Mouse (Mus musculus): ENCODE data around the gene Gm20604. TPM values are rescaled to one million over a fixed set of nuclear protein-coding genes. Genes with fewer than 3 reads are reported as not detected.

The Gm20604 gene
- total RNA-seq, 2 experiments from 2014 or later = 15.0 to 16.9 TPM

DNA sequence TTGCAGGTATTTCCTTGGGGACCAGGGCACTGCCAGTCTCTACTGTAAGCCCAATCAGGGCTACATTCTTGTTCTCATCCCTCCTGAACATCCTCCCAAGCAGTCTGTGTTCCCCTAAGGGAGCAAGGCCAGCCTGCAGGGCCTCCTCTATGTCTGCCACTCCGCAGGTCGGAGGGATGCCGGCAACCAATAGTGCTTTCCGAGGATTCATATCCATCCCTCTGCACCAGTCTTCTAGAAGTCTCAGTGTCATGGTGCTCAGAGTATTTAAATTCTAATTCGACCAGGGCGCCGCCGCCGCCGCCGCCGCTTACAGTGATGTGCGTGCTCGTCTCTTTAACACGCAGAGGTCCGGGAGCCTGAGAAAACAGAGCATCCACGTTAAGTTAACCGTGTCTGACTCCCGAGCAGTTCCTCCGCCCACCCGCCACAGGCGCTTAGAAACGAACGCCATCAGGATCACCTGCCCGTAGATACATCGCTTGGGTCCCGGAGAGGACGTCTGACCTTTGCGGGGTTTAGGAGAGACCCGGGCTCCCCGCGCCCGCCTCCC, 15.4 kb downstream of the Gm20604 start:
- peak in 1 of 2 experiments; percentile 27 for DNase-seq

DNA sequence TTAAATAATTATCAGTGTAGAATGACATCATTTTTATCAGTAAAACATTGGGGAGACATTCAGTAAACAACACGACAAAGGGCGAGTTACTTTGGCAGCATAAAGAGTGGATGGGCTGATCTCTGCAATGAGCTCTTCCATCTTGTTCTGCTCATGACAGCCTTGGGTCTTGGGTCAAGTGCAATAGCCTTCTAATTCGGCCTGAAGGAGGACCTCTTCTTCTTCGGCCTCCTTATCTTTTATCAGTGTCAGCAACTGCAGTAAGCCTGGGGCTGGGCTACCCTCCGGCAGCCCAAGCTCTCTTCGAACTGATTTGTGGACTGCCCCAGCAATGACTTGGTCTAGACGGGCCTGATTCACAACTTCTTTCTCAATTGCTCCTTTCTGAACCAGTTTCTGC, 16.4 kb downstream of the Gm20604 start:
- no peak for DNase-seq

DNA sequence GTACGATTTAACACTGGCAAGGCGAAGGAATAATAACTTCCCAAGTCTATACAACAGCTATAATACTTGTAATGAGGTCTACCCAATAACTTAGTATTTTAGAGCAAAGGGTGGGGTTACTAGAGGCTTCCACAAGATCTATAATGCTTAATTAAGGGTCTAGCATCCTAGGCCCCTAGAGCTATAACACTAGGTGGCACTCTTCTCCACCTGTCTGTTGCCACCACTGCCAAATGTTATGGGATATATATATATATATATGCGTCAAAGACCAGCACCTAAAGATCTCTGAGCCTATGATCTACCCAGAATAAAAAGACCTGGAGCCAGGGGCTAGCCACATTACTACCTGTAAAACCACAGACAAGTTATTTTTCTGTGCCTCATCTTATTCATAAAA, 18.2 kb downstream of the Gm20604 start:
- no peak for DNase-seq

DNA sequence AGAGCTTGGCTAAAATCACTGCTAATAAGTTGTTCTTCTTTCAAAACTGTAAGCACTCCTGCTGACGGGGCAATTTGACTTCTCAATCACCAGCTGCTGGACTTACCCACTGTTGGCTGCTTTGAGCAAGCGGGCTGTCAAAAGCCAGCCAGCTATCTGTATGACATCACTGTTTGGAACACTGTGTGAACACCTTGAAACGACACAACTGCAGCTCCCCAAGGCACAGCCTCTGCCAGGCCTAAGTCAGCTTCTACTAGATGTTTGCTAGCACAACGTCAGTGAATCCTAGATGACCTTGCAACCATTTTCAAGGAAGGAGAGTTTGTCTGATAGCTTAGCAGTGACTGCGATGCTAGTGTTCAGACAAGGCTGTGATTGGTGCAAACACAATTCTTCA, 19.4 kb downstream of the Gm20604 start:
- DNase-seq = no peak

DNA sequence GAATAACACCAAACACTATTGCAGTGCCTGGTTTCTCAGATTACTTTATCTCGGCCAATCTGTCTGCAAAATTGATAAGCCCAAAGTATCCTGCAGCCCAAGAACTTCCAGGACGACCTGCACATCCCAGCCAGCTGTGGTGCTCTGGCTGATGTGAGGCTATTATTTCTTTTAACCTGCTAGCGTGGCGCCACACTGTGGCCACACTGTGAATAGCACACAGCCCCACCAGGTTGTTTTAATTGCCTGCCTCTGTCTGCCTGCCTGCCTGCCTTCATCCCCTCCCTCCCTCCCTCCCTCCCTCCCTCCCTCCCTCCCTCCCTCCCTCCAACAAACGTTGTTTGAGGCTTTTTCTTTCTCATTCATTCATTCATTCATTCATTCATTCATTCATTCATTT, 25.1 kb downstream of the Gm20604 start:
- DNase-seq = no peak

DNA sequence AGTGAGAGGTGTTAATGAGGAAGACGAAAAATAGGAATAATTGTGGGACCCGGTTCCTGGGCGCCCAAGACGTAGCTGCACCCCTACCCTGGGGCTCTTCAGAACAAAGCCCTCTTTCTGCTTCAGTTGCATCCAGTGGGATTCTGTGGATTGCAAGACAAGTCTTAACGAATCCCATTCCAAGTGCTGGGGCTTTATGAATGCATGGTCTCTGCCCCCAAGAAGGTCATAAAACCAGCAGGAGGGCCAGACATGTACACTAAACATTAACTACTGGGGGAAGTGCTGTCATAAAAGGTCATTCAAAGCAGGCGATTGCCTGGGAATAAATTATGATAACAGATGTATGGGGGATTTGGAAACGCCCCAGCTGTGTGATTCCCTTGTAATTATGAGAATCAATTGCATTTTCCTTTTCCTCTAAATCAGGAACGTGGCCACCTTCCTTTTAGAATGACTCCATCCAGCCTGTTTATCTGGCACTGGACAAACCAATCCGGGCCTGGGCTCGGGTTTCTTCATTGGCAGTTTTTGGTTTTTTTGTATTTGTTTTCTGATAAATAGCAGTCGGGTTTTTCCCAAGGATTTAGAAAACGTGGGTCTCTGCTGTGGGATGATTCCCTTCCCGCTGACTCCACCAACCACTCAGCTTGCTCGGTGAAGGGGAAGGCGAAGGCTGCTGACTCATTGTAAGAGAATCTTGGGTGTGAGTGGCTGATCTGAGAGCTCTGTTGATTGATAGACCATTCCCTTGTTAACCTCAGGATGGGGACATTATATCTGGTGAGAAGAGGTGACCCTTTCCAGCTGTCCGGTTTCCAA, 27.5 kb downstream of the Gm20604 start:
- DNase-seq = no peak

DNA sequence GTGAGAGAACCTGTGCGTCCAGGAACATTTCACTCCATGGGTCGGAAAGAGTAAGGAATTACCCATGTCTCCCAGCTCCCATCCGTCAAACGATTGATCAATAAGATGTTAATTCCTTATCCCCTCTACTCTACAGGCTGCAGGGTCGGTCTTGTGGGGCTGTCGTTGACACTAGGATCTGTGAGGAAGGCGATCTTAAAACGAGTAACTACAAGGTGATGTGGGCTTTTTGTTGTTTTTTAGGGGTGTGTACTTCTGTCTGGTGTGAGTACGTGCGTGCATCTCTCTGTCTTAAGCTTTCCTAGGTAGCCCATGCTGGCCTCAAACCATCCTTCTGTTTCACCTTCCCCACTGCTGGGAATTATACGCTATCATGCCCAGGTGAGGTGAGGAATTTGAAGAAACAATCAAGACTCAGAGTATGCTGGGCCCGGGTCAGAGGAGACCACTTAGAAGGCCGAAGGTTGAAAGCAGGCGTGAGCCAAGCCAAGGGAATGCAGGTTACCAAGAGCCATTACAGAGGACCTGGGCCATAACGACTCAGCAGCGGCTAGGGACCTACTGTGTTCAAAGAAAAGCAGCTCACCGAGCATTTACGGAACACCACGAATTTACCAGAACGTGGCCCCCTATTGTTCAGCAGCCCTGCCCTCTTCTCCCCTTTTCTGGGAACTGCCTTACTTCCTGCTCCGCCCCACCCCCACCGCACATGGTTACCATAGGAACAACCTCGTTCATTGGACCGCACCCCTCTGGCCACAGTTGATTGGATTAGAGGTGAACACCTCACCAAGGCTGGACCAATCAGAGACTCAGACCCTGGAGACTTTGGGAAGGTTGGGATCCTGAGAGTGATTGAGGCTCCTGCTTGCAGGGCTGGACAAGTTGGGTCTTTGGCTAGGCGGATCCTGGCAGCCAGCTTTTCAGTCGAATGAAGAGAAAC, 28.3 kb downstream of the Gm20604 start:
- peak; percentile 54 to 64 for DNase-seq

DNA sequence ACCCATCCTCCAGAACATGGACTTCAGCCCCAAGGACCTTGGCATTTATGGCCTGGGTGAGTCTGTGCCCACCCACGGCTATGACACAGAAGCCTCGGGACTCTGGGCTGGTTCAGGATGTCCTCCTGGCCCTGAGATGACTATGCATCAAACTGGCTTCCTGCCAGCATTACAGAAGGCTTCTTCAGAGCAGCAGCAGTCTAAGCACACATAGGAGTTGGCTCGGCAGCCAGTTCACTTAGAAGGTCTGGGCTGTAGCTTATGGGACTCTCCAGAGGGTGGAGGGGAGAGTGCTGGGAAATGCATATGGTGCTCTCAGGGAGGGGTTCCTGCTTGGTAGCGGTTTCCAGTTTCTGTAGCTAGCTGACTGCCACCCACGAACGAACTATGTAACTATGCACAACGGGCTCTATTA, 32.7 kb downstream of the Gm20604 start:
- no peak for DNase-seq

DNA sequence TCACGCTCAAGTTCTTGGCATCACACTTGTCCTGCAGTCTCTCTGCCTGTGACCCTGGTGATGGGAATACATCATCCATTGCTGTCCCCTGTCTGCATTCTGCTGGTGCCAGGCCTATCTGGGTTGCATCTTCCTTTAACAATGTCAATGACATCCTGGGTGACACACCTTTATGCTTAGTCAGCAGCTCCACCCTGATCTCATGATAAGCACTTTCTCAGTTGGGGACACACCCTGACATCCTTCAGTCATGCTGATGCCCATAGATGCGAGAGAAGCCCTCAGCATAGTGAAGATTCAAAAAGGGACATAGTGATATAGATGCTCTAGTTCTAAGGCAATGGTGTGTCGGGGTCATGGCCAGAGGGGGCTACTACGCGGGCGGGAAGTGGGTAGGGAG, 33.3 kb downstream of the Gm20604 start:
- no peak for DNase-seq

DNA sequence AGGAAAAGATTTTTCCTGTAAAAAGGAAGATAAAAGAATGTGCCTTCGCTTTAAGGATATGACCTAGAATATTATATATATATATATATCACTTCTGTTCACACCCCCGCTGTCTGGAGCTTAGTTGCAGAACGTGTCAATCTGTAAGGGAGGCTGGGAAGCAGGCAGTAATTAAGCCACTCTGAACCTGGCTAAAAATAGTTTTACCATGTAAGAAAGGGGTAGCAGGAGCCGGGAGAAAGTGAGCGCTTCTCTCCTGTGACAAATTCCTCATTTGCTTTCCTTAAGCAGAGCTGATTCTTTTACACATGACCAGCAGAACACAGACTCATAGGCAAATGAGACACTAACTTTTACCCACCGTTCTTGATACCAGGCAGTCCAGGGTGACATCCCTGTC, 34.6 kb downstream of the Gm20604 start:
- DNase-seq = no peak

DNA sequence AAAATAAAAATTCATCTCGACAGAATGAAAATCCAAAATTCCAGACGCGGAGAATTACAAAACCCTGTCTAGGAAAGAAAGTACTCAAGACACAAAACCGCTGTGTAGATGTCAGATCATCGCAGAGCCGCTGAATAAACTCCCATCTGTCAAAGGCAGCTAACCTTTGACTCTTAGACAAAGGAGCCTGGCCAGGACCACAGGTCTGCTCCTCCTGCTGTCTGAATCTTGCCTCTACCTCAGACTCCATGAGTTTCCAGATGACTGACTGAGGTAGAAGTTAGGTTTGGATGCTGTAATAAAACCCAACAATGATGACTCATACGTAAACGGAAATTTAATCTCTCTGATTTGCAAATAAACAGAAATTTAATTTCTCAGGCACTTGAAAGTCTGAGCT, 35.5 kb downstream of the Gm20604 start:
- DNase-seq = no peak

DNA sequence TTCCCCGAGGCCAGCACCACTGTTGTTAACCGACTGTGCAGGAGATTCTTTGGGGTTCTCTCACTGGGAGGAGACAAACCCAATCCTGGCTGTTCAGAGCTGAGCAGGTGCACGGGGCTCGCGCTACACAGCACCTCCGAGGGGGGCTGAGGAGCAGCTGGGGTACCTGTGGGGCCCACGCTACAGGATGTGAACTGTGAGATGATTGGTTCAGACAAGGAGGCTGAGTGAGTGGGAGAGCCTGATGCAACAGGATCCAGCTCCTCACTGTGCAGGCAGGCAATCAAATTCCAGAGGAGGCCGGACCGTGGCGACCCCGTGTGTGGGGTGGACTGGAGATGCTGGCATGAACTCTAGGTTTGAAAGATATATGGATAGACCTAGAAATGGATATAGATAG, 36.0 kb downstream of the Gm20604 start:
- DNase-seq = no peak

DNA sequence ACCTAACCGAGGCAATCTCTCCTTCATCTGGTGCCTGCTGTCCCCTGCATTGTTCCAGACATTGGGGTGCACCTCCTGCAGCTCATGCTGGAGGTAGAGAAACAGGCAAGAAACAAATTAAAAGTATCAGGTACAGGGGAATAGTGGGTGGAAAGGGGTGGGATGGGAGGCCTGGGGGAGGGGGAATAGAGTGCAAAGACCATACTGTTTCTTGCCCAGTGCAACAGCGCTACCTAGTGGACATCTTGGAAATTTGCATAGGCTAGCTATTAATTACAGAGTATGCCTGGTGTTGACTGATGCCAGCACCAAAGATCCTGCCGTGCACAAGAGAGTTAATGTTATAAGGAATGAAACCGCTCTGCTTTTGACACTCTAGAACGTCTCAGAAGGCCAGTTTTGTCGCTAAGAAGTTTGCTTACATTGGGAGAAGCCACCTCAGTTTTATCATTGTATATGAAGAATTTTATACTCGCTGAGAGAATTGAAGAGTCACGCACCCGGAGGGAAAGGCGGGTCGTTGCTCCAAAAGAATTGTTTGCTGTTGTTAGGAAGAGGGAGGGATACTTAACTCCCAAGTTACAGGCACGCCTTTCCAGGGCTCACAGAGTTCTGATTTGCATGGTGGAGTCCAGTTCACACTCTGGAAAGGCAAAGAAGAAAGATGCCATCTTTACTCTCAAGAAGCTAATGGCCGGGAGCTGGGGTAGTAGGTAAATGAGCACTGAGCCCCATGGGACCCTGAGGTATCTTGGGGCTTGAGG, 38.7 kb downstream of the Gm20604 start:
- no peak for DNase-seq

DNA sequence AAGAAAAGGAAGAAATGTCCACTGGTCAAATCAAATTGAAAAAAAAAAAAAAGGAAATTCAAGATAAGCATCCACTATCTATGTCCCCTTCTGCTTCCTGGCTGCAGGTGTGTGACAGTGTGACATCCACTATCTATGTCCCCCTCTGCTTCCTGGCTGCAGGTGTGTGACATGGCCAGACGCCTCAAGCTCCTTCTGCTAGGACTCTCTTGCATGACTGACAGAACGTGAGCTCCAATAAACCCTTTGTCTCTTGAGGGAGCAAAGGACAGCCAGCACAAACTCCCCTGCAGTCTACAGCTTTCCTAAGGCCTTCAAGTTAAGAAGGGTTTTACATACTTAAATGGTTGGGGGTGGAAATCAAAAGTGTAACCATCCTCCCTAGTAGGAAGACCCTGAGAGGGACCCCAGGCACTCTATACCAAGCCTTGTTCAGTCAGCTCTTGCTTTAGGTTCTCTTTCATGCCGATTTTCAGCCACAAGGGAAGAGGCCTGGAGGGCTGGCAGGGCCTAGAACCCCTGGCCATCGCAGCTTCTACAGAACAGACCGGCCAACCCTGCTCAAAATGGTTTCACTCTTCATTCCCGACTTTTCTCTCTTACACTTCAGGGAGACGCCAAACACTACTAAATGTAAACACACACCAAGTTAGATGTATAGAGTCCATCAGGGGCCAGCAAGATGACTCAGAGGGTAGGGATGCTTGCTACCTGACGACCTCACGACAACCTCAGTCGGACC, 43.6 kb downstream of the Gm20604 start:
- DNase-seq = no peak

DNA sequence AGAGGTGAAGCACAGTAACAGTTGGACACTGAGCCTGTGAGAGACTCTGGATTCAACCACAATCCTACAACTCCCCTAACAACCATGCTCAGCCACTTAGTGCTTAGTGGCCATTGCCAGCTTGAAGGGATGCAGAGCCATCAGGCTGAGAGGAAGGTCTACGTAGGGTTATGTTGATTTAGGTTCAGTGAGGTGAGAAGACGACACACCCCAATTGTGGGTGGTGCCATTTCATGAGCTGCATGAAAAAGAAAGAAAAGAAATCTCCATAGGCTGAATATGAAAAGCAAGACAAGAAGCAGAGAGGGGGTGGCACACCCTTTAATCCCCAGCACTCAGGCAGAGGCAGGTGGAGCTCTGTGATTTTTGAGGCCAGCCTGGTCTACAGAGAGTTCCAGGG, 44.4 kb downstream of the Gm20604 start:
- no peak for DNase-seq

DNA sequence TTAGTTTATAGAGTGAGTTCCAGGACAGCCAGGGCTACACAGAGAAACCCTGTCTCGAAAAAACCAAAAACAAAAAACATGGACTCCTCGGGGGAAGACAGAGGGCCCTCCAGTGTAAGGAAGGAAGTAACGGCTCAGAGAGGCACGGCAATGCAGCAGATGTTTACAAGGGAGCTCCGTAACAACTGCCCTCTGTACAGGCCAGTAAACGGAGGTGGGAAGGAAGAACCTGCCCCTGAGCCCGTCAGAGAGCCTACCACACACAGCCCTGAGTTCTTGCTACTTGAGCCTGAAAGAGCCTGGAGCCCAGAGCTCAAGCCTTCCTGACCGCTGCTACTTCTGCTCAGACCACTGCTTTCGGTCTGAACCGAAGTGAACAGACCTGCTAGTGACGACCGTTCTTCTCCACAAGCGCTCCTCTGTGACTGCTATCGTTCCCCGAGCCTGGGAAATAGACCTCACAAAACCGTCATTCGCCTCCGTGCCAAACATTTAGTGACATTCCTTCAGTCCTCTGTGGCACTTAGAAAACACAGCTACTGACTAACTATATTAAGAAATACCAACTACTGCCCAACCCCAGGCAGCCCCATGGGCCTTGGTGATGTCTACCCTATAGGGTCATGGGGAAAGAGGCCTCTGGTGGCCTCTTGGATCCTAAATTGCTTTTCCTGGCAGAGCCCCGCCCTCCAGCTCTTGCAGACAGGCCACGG, 45.2 kb downstream of the Gm20604 start:
- no peak for DNase-seq

DNA sequence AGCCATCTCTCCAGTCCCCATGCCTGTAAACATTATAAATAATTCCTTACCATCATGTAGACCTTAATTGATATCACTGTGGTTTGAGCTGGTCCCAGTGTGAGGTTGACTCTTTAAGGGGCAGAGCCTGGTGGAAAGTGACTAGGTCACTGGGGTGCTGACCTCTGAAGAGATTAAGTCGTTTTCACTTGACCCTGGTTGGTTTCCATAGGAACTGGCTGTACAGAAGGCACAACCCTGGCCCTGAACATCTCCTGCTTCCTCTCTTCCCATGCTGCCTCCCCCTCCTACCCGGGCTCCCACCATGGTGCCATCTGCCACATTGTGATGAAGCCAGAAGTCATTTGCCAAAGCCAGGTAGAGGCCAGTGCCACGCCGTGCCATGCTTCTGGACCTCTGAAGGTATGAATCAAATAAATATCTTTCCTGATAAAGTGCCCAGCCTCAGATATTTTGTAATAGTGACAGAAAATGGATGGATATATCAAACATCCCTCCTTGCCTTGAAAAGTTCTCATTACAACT, 47.6 kb downstream of the Gm20604 start:
- DNase-seq = no peak

DNA sequence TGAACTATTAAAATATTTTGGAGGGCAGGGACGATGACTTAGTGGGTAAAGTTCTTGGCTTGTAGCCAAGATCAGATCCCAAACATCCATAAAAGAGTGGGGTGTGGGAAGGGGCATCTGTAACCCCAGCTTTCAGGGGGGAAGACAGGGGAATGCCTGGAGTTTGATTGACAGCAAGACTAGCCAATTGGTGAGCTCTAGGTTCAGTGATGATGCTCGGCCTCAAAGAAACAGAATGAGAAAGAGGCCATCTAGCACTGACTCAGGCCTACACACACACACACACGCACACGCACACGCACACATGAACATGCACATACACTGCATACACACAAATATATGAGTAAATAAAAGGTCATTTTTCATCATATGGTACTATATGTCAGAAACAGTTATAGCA, 48.6 kb downstream of the Gm20604 start:
- no peak for DNase-seq

DNA sequence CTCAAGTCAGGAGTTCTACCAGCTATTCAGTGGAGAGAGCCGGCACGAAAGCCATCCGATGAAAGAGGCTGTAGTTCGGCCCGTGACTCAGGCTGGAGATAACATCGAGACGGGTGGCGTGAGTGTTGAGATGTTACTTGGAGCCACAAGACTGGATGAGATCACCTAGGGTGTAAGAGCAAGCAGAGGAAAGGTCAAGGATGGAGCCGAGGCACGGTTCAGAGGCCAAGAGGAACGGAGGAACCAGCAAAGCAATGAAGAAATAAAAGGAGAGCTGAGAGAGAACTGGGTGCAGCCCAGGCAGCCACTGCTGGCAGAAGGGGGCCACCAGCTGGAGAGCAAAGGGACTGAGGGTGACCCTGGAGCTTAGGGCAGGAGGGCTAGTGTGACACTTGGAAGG, 50.3 kb downstream of the Gm20604 start:
- DNase-seq = no peak

DNA sequence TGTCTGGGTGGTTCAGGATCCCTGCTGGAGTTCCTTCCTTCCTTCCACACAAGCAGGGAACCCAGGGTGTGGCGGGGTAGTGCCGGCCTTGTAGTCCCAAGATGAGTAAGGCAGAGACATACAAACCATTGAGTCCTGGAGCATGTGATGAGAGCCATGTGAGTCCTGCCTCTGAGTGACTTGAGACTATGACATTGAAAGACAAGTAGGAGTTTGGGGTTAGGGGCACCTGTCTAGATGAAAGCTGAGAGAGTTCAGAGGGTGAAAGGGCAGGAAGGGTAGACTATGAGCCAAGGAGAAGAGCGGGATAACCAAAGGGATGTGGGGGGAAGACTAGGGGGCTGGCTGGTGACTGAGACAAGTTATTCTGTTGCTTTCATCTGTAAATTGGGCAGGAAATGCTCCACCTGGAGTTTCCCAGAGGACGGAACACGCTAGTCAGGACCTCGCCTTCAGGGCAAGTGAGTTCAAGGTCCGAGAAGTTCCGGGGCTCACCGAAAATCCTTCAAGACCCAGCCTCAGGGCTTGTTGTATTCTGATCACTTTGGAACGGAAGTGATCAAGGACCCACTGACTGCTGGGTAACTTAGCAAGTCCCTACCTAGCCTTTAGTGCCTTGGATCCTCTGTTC, 51.5 kb downstream of the Gm20604 start:
- no peak for DNase-seq
